Mouse (Mus musculus) megakaryocyte, embryonic 14.5 days (primary cell): ENCODE results near the gene Arhgap25.

ENCODE experiments used
- FLI1 ChIP-seq: IDR thresholded peaks from 2 replicates; pipeline ENCODE4 v1.6.1; 2012; ENCODE audit warnings: low read length, inconsistent platforms, mixed read lengths
- GATA1 ChIP-seq: IDR thresholded peaks from 3 replicates; pipeline ENCODE4 v1.6.1; 2012; ENCODE audit warnings: mixed read lengths, low read length, inconsistent platforms, borderline replicate concordance

- no peak for TF ChIP-seq GATA1
- no peak for TF ChIP-seq FLI1
These were observed 14.8 kb upstream of the Arhgap25 start for GRCm38 (mm10) chr6:87547836-87548235.
